Mouse (Mus musculus): ENCODE measurements around the gene Pdzd3.

Gene Pdzd3

GRCm38 (mm10) chr9:44249181-44250146 is 1.8 kb downstream of the Pdzd3 start:
- peak; percentile 67 for DNase-seq (ENCODE audit: low read depth)

DNA sequence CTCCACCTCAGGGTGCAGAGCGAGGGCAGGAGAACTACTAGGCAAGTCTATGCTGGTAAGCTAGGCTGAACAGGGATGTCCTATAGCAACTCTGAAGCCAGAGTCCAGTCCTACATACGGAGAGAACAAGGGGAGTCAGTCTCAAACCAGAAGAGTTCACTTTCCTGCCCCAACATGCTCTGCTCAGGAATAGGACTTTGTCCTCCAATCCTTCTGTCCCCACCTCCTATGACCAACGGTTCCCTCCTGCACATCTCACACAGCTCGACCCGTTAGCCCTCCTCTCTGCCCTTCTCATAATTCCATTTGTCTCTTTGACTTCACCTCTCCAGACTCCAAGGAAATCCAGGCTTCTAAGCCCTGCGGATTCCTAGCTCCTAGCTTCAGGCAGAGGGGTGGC is 3.4 kb downstream of the Pdzd3 start:
- DNase-seq (ENCODE audit: low read depth), result no peak

GRCm38 (mm10) chr9:44243621-44244020 is 7.7 kb downstream of the Pdzd3 start:
- DNase-seq (ENCODE audit: low read depth), result no peak

DNA sequence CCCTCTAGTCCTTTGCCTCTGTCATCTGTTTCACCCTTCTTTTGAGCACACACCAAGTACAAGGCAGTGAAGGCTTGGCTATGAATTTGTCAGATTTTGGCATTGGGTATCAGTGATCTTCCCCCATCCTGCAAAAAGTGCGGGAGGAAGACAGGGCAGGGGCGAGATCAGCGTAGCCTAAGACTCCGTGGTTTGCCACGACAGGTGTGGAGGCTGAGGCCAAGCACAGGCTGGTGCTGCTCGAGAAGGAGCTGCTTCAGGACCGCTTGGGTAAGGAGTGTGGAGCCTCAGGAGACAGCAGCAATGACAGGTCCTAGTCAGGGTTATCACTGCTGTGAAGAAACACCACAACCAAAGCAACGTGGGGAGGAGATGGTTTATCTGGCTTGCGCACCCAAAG is 9.9 kb downstream of the Pdzd3 start:
- no peak for DNase-seq (ENCODE audit: low read depth)

DNA sequence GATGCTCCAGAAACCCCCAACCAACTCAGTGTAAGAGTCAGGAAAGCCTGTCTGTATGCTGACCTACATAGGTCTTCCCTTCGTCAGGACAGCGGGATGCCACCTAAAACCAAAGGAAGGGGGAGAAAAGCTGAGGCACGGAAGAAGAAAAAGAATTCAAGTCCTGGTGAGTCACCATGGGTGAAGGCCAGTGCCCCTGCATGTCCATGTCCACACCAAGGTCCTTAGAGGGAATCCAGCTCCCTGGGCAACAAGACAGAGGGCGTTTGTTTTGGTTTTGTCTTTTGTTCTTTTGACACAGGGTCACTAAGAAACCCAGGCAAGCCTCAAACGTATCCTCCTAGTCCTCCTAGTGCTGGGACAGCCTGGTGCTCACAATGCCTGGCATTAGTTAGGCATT is 10.4 kb downstream of the Pdzd3 start:
- DNase-seq (ENCODE audit: low read depth), result no peak

- no peak for DNase-seq (ENCODE audit: low read depth)
Observed at GRCm38 (mm10) chr9:44240399-44240798, 10.9 kb downstream of the Pdzd3 start, which contains the start of gene Ccdc153. TSS of gene Ccdc153 (plus strand) at chr9:44240676.

DNA sequence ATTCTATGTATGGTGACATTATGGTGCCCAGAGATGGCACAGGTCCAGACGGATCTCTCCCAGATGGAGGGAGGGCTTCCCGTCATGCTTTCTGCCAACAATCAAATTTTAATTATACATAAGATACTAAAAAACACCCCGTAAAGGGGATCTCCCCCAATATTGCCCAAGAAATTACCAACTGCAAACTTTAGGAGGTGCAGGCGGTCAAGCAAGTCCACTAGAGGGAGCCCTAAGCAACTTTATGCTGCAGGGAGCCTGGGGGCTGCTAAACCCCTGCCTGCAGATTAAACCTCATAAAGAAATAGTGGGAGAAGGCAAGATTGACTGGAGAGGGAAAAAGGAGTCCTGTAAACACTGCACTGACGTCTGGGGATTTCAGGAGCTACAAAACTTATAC is 11.8 kb downstream of the Pdzd3 start:
- DNase-seq (ENCODE audit: low read depth), result peak; percentile 76

DNA sequence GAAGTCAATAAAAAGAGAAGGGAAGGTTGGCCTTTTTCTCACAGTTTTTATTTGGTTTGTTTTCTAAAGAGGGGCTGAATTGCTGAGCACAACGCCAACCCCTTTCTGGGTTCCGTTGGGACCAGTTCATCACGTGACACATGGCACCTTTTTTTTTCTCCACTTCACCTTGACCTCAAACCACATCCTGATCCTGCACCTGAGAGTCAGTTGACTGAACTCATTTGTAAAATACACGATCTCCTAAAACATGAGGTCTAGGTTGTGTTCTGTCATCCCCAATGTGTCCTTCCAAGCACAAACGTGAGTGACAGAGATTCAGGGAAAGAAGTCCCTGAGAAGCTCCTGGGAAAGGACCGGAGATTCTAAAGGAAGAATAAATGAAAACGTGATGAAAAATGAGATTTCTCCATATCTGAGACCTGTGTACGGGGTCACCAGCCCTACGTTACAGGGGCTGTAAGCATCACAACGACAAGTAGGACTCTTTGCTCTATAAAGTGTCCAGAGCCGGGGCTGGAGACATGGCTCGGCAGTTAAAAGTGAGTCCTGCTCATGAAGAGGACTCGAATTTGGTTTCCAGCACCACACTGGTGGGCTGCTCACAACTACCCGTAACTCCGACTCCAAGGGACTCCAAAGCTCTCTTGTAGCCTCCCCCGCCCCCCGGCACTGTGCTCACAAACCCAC is 12.6 kb downstream of the Pdzd3 start:
- no peak for DNase-seq (ENCODE audit: low read depth)

DNA sequence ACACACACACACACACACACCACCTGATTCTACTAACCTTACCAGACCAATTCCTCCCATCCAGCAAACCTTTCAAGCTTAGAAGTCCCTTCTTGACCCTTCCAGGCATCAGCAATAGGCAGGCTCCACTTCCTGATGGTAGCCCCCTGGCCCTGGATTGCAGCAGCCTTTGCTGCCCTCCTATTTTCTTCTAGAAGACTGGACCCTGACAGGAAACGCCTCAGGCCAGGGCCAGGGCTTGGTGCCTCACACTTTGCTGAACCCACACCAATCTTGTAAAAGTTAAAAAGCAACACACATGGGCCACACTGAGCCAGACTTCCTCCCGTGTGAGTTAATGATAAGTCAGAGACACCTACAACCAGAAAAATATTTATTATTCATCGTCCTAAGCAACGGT is 14.1 kb downstream of the Pdzd3 start:
- no peak for DNase-seq (ENCODE audit: low read depth)

DNA sequence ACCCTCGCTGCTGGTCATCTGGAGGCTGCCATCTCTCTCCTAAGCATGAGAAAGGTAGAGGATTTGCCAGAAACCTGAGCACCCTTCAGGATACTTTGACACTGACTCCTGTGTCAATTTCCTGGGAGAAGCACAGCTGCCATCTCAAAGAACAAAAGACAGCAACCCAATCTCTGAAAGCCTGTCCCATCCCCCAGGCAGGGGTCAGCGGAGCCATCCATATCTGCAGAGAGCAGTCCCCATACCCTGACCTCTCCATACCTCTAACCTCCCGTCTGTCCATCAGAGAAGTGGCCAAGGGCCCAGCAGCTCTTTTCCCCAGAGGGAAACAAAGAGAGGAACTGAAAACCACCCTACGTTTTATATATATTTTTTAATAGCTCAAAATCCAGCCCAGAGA is 14.7 kb downstream of the Pdzd3 start:
- no peak for DNase-seq (ENCODE audit: low read depth)

GRCm38 (mm10) chr9:44234479-44235427 is 16.5 kb downstream of the Pdzd3 start:
- DNase-seq (ENCODE audit: low read depth), result peak; percentile 60

DNA sequence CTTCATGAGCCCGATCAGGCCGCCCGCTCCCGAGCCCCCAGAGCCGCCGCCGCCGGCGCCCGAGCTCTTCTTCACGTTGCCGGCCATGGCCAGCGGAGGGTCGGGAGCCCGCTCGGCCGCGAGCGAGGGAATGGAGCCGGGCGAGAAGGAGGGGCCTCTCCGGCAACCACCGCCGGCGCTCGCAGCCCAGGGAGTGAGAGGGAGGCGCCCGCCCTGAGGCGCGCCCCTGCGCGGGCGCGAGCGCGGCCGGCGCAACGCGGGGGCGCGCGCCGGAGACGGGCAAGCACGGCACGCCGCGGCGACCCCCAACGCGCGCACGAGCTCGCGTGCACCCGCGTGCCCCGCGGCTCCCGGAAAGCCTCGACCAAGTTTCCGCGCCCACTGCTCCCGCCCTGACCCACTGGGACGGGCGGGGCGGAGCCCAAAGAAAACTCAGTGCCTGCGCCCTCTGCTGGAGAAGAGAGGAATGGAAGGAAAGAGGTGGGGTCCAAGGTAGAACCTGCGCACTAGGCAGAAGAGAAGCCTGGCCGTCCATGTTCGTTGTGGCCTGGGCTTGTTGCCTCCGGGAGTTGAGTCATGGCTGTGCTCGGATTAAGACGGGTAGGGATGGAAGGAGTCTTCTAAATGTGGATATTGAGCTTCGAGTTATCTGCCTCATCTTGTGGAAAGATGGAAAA is 17.3 kb downstream of the Pdzd3 start, which contains the start of gene Cbl:
Gene Cbl, minus strand, starts transcription at position 248 of the 677 bp plus-strand sequence.
- DNase-seq (ENCODE audit: low read depth), result peak; percentile 99

DNA sequence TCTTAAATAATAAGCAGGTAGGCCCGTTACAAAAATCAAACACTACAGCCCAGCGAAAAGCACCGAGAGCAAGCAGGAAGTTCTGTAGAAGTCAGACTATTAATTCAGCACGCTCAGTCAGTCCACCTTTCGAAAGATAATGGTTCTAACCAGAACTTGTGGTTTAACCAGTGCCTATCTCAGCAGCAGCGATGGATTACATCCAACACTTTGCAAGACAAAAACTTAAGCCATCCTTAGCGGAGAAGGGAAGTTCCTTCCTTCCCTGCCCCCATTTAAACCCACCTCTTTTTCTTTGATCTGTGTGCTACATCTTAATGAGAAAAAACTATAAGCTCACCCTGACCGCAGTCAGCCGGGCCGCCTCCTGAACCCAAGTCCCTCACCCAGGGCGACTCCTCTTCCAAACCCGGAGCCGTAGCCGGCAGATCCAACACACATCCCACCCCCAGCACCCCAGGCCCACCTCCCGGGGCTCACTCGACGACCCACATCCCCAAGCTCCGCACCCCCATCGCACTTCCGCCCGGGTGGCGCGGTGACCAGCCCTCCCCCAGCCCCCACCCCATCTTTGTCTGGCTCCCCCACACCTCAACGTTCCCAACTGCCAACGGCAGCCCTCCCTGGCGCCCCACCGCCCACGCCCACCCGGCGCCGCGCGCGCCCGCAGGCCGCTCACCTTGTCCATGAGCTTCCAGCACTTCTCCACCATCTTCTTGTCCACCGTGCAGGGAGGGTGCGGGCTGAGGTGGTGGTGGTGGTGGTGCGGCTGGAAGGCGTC is 18.1 kb downstream of the Pdzd3 start:
- DNase-seq (ENCODE audit: low read depth), result peak; percentile 27

GRCm38 (mm10) chr9:44231609-44232008 is 19.7 kb downstream of the Pdzd3 start:
- DNase-seq (ENCODE audit: low read depth), result no peak

GRCm38 (mm10) chr9:44225993-44226392 is 25.3 kb downstream of the Pdzd3 start:
- DNase-seq (ENCODE audit: low read depth), result no peak

DNA sequence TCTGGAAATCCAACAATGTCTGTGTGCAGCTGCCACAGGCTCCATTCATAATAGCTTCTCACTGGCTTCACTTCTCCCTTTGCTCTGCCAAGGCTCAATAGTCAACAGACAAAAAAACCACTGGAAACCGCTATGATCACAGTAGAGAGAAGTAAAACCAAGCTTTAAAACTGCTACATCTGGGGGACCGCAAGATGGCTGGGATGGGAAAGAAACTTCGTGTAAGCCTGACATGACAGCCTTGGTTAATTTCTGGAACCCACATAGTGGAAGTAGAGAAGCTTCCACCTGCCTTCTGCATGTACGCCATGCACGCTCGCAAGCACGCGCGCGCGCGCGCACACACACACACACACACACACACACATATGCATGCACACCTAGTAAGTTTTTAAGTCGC is 37.7 kb downstream of the Pdzd3 start:
- no peak for DNase-seq (ENCODE audit: low read depth)

DNA sequence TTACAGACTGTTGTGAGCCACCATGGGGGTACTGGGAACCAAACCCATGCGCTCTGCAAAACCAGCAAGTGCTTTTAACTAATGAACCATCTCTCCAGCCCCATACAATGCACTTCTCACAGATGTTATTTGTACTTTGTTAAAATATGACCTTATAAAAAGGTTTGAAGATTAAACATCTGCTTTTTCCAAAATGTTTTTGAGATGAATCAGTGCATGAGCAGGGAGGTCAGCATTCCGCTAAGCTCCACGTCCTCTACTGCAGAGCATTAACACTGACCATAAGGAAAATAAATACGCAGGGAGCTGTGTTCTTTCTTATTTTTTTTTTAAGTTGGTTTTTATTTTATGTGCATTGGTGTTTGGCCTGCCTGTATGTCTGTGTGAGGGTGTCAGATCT is 38.9 kb downstream of the Pdzd3 start:
- peak; percentile 54 for DNase-seq (ENCODE audit: low read depth)

GRCm38 (mm10) chr9:44209416-44209815 is 41.9 kb downstream of the Pdzd3 start:
- DNase-seq (ENCODE audit: low read depth), result no peak

- no peak for DNase-seq (ENCODE audit: low read depth)
Observed at GRCm38 (mm10) chr9:44207840-44208239, 43.4 kb downstream of the Pdzd3 start.

- DNase-seq (ENCODE audit: low read depth), result no peak
Observed at GRCm38 (mm10) chr9:44200458-44200857, 50.8 kb downstream of the Pdzd3 start.

DNA sequence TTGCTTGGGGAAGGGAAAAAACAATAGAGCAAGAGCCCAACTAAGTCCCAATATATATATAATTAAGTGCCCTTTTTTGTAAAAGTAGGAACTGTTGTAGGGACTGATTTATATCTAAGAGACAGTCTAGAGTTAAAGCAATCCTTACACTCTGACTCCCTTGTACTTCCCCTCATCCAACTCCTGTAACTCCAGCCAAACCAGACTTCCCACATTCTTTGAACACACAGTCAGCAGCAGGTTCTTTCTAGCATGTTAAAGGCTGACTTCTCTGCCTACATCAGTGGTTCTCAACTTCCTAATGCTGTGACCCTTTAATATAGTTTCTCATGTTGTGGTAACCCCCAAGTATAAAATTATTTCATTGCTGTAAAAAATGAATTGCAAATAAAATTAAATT is 51.7 kb downstream of the Pdzd3 start:
- DNase-seq (ENCODE audit: low read depth), result no peak

Measured in NIH3T3 (cell line).